Mouse (Mus musculus): ENCODE data around the gene Lrrc8b.

The Lrrc8b gene

DNA sequence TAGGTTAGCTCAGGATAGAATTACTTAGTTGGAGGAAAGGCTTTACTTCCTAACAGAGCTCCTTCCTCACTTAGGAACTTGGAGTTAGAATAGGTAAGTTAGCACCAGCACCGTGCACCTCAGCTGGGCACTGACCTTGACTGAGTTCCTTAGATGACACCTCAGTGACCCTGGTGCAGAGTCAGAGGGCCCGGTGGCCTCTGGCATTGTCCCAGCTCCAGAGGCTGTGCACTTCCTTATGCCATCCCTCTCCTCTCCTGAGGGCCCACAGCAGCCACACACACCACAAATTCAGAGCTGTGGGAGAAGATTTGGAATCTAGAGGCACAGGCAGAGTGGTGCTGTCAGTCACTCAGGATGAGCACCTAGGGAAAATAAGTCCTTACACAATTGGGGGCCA, 68.1 kb downstream of the Lrrc8b start:
- no peak for DNase-seq (ENCODE audit: low read depth)

DNA sequence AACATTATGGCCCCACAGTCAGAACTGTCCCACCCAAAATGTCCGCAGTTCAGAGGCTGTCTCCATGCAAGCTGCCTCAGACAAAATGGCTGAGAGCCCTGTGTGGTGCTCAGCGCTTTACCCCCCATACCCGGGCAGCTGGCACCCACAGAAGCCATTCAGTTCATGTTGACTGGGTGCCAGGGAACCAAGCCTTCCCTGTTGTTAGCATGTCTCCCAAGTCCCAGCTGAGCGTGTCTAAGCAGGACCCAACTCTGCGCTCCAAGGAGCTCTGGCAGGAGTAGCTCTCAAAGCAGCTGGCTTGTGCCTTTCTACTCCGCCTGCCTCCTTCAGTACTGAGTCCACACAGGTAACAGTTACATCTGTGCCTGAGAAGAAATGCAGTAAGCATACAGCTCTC, 68.7 kb downstream of the Lrrc8b start:
- no peak for DNase-seq (ENCODE audit: low read depth)

DNA sequence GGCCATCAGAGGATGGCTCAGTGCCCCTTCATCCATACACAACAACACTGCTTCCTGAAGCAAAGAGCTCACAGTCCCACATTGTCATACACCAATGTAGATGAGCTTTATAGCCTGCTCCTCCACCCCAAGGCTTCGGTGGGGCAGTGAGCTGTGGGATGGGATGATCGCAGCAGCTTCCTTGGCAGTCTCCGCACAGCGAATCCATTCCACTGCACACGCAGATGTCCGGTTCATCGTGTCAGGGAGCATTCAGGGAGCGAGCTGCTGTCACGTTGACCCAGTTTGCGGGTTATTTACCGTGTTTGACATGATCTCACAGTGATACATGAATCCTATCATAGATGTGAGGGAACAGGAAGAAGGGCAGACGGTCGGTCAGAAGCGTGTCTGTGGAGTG, 69.3 kb downstream of the Lrrc8b start:
- DNase-seq (ENCODE audit: low read depth) = no peak

DNA sequence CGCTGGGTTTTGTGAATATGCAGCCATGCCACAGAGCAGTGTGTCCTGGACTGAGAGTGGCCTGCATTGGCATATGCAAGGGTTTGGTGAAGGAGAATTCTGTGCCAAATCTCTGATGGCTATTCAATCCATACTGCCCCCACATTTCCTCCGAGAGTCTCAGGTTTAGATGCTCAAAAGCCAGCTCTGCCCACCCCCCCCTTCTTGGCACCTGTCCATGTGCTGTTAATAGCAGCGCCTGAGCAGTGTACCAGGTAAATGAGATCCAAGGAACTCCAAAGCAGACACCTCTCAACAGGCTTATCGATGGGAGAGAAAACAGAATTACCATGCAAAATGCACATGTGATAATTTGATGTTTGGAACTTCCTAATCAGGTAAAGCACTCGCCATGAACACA, 74.6 kb downstream of the Lrrc8b start:
- no peak for DNase-seq (ENCODE audit: low read depth)

DNA sequence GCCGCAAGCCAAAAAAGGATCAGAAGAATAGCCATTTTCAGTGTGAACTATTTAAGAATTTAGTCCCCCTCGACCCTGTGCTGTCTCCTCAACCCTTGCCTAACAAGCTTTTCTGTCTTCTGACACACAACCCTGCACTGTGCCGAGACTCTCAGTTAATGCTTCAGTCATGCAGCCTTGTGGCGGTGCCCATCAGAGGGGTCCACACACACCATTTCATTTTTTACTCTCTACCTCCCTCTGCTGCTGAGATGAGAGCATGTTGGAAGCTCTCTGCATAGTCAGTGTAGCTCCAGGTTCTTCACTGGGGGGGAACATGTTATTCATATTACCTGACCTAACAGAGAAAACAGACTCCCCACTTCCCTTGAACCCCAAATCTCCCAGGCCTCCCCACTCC, 75.8 kb downstream of the Lrrc8b start:
- peak; percentile 46 for DNase-seq (ENCODE audit: low read depth)

DNA sequence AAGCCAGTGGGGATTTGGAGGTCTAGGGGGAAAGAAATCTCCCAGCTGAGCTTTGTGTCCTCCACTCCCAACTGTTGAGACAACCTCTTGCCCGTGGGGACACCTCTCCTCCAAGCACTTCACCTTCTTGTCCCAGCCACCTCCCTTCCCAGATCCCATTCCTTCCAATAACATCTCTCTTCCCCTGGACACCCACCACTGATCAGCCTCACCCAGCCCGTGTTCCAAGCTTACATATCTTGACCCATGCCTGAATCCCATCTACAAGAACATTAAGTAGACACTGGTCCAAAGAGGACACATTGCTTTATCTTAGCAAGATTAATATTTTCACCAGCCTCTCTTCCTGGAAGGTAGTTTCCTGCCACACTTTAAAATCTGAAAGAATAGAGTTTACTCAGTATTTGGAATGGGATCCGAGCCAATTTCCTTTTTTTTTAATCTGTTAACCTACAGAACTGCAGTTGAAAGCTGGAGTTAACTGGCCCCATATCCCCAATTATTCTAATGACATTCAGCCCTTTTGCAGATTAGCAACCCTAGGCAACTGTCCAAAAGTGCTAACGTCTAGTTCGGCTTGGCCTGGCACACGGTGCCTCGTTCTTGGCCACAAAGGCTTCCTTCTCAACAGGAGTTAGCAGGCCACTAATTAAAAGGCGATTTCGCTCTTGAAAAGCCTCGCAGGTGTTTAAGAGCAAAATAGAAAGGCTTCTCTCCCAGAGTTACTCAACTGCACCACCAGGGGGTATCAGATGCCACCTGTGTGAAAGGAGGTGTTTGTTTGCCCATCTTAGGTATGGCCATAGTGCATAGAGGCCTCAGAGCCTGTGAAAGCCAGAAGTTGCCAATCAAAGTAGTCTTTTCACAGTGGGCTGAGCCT, 77.0 kb downstream of the Lrrc8b start:
- peak; percentile 81 for DNase-seq (ENCODE audit: low read depth)

DNA sequence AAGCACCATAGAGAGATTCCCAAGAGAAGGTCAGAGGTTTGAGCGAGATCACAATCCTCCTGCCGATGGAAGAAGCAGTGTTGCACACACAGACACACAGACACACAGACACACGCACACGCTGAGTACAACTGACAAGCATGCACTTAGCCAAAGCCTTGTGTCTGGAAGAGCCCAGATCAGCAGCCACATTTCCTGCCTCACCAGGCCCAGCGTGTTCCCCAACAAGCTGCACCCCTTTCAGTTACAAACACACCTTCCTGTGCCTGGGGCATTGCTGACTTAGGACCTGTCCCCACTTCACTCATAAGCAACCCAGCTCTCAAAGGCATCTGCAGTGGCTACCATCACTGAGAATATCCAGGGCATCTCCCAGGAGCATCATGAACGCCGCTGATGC, 77.8 kb downstream of the Lrrc8b start:
- no peak for DNase-seq (ENCODE audit: low read depth)

DNA sequence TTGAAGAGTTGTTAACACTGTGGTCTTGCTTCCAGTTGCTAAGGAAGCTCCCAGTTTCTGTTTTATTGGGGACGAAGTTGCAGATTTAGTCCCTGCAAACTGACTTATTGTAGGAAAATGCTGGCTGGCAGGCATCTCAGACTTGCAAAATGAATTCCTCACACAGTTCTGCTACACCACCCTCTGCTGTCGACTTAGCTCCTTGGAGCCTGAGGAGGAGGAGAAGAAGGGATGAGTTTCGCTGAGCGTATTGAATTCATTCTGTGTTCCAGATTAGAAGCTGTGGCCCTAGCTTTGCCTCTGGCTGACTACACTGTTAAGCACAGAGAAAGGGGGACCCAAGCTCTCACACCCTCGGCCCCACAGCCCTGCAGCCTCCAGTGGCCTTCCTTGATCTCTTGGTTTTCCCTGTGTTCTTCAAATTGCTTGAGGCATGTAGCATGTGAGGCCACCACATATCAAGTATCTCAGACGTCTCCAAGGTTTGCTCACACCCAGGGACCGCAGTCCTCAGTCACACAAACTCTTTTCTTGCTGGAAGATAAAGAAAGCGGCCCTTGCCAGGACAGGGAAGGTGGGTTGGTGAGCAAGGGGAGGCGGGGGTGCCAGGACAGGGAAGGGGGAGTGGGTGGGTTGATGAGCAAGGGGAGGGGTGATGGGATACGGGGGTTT, 78.8 kb downstream of the Lrrc8b start:
- peak; percentile 29 for DNase-seq (ENCODE audit: low read depth)

DNA sequence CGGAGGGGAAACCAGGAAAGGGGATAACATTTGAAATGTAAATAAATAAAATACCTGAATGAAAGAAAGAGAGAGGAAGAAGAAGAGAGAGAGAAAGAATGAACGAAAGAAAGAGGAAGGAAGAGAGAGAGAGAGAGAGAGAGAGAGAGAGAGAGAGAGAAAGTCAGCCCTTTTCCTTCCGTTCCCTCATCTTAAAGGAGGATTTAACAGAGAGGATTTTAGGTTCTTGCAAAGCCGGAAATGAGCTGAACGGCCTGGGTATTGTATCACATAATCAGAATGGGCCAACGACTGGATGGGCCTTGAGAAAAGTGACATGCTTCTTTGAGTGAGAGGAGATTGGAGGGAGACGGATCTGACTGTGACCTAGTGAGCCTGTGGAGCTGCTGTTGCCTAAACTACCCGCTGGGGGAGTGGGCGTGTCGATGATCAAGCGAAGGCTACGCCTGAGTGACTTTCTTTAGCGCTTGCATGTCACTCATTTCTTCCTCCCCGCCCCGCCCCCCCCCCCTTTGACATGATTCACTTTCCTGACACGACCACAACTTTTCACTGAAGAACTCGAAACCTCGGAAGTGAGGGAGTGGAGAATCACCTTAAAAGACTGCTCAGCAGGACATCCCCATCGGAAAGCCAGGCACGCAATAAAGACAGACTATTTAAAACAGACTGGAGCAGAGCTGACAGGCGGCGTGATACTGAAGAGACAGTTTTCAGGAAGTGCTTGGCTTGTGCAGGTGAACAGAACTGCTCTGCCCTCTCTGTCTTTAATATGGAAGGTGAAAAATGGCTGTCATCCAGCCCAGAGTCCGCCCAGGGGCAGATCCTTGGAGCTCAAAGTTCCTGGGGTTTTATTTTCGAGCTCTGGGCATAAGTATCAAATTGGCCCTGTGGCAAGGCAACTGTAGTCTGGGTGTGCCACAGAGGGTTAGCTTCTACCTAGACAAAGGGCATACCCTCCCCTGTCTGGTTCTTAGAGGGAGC, 79.6 kb downstream of the Lrrc8b start:
- DNase-seq (ENCODE audit: low read depth) = peak; percentile 97

DNA sequence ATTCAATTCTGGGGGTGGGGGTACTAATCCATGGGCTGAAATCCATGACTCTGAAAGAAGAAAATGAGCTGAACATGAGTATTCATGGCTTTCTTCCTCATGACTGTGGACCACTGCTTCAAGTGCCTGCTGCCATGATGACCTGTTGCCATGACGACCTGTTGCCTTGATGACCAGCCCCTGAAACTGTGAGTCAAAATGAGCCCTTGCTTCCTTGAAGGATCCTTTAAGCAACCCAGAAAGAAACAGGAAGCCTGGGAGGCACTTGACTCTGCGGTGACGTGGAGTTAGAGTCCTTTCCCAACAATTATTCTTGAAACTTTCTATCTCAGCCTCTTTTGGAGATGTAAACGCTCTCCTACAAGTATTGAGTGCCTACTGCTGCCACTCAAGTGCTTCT, 80.6 kb downstream of the Lrrc8b start:
- peak; percentile 61 for DNase-seq (ENCODE audit: low read depth)

DNA sequence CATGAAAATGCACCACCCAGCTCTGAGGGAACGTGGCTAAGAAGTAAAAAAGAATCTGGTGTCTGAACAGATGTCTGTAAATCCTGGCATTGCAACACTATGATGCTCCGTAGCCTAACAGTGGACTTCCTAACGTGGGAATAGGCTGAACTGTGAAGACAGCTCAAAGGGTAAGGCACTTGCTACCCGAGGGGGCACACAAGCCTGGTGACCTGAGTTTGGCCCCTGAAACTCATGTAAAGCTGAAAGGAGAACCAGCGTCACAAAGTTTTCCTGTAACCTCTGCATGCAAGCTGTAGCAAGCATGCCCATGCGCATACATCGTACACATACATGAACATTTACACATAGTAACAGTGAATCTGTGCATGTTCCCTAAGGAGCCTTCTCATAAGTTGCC, 81.0 kb downstream of the Lrrc8b start:
- DNase-seq (ENCODE audit: low read depth) = no peak

DNA sequence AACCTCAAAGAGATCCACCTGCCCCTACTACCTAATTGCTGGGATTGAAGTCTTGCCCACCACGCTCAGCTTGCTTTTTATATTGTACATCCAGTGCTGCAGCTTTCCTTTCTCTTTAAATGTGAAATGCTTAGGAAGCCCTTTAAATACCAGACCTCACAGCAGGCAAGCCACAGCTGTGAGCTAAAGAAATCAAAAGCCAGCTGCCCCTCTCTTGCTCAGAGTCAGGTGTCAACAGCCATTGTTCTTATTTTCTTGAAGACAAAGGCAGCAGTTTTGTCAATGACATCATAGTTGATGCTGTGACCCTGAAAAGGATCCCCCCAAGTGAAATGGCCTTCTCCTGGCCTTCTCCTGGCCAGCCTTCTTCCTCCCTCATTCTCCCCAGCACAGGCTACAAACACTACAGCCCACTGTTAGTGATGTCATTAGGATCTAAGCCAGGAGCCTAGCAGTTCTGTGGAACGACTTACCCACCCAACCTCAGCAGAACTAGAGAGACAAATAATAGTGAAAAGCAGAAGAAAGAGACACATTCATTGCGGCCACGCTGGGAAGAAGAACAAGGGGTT, 82.9 kb downstream of the Lrrc8b start:
- DNase-seq (ENCODE audit: low read depth) = peak; percentile 10

DNA sequence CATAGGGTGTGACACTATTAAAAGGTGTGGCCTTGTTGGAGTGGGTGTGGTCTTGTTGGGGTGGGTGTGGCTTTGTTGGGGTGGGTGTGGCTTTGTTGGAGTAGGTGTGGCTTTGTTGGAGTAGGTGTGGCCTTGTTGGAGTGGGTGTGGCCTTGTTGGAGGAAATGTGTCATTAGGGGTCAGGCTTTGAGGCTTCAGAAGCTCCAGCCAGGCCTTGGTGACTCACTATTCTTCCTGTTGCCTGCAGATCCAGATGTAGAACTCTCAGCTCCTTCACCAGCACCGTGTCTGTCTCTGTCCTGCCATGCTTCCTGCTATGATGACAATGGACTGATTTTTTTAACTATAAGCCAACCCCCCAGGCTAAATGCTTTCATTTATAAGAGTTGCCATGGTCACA, 83.8 kb downstream of the Lrrc8b start:
- peak; percentile 65 for DNase-seq (ENCODE audit: low read depth)

DNA sequence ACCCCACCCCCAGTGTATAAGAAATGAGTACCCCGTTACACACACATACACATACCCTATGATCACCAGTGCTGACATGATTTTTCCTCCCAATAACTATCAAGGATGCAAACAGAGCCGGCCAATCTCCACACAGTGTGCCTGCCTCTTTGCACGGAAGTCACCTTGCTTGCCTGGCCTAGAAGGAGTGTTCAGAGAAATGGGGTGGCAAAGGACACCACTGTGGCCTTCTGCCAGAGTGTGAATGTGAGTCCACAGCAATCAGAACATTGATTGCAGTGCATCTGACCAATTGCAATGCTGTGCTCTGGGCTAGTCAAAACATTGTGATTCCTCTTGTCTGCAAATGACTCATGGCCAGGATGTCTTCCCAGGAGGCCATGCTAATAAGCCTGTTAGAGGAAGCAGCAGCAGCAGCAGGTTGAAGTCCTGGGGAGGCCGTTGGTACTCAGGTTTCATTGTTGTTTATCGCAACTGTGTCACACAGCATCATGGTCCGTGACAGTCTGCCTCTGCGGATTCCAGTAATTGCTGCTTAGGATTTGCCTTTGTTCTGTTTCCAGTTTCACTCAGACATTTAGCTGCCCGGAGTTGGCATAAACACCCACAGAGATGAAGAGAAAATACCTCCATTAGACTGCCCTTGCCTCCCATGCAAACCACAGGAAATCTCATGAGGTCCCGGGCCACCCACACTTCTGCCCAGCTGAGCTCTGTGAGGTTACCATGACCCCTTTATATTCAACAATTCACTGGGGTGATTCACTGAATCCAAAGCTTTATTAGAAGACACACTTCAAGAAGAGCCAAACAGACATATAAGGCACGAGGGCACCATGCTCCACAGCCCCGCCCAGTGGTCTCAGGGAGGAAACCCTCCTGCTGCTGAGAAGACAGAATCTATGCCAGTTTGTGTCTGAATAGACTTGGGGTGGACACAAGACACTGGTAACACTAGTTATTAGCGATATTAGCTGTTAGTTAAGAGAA, 84.9 kb downstream of the Lrrc8b start:
- peak; percentile 77 for DNase-seq (ENCODE audit: low read depth)

DNA sequence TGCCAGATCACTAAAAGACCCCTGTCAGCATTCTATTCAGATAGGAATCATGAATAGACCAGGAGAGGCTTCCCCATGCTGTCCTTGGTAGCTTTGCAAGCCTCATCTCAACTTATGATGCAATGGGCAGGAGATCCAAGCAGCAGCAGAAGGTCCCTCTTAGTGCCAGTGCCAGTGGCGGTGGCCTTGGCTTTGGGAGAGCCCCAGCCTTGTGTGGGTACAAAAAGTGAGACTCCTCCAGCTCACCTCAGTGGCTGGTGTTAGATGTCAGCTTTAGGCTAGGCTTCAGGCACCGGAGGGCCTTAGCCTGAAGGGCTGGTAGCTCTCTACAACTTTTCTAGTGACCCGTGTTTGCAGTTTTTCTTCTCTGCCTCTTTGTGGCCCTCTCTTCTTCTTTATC, 85.6 kb downstream of the Lrrc8b start:
- peak; percentile 36 for DNase-seq (ENCODE audit: low read depth)

DNA sequence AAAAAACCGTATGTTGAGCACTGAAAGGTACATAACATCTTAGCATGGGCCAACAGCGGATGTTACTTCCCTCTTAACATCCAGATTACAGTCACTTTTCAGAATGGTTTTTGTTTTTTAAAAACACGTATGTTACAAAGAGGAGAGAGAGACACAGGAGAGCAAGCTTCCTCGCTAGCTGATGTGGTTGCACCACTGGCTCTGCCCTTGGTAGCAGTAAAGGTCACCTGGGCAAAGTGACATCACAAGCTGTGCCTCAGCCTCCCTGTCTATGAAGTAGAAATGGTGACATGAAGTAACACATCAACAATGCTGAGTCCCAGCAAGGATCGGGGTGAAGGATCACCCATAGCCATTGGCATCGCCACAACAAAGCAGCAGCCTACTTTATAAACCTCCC, 93.2 kb downstream of the Lrrc8b start:
- no peak for DNase-seq (ENCODE audit: low read depth)

DNA sequence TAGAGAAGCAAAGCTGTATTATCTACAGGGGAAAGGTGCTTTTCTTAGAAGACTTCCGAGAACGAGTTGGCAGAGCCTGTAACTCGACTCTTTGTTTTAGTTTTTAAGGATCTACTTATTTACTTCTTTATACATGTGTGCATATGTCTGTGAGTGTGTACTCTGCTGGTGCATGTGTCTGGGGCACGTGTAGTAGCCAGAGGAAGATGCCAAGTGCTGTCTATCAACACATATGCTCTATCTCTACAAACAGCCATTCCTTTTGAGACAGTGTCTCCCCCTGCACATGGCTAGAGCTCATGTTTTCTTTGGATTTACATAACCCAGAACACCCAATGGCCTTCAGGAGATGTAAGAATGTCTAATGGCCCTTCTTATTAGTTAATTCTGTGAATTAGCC, 96.7 kb downstream of the Lrrc8b start:
- no peak for DNase-seq (ENCODE audit: low read depth)

DNA sequence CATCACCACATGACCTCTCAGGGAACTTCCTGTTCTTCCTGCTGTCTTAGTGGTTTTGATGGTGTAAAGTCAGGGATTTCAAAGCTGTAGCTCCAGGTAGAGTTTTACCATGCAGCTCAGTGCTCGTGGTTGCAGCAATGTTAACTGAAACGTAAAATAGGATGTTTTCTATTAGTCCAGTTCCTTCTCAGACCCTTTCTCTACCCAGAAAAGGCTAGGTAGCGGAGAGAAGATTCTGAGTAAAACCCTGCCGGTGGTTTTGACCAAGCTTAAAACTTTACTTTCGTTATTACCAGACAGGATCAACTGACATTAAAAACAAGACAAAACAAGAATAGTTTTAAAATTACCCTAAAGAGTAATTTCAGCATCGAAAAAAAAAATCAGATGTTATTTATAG, 100.0 kb downstream of the Lrrc8b start:
- peak; percentile 83 for DNase-seq (ENCODE audit: low read depth)

DNA sequence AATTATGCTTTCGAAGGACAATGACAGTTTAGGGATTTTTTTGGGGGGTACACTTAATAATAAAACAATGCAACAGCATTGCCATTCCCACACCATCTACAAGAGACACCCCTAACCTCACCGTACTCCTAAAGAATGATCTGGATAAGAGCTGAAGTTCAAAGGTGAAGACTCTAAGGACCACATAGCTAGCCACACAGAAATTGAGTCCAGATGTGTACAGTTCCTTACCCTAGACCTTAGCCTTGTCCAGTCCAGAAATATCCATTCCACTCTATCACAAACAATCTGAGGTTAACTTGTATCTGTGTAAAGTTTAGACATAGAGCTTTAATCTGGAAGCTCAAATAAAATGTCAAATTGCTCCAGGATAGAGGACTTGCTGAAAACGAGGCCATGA, 100.7 kb downstream of the Lrrc8b start:
- DNase-seq (ENCODE audit: low read depth) = no peak

DNA sequence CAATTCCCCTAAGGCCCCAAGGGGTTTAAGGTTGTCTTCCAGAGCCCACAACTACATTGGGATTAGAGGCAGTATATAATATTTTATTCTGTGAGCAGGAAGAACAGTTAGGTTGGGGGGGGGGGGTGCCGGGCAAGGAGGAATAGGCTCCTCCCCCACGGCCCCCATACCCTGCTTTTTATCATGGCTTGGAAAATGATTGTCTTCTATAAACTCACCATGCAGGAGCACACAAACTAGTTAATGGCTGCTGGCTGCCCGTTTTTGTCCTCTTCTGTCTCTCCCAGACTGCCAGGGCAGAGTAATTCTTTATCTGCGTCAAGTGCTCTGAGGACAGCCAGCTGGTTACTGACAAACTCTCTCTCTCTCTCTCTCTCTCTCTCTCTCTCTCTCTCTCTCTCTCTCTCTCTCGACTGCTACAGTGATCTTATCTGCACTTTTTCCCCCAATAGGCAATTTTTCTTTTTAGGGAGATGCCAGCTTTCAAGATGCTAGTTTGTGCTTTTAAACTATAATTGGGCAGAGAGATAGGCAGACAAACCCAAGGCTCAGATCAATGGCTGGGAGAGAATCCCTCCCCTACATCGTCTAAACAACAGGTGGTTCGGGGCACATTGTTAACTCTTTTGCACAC, 102.5 kb downstream of the Lrrc8b start:
- peak; percentile 44 for DNase-seq (ENCODE audit: low read depth)
